11 mouse cellular contexts compared by ENCODE assay signal in genomic region chr6:57431196-57431595, GRCm38 (mm10). TPM values are rescaled to one million over a fixed set of nuclear protein-coding genes. Genes with fewer than 3 reads are reported as not detected.
DNase-seq lines count a peak whose midpoint lies in the region; ATAC-seq and TF ChIP-seq lines count a peak whose summit lies in the region.
"Had no signal": no experiment of that assay in that cellular context is flagged by ENCODE, and none has a peak within 500 bp of the region (broad histone marks: within the 10 kb centered on the region; RNA-seq: fewer than 3 reads in every experiment).

No protein-coding gene starts in this region.

- TF ChIP-seq EP300 in heart, postnatal 0 days (IDR thresholded peaks at IDR 0.05; ENCODE audit: low read depth) = no peak
- no peak for TF ChIP-seq EP300 in MEL (IDR thresholded peaks at IDR 0.05; ENCODE audit: low read depth in 1 of 2, low read length in 2 of 2)

- WGBS in heart, postnatal 0 days = 54% methylated on average over 1 of the region's 1 CpGs
- WGBS in heart, embryonic 12.5 days = 66% methylated on average over 1 of the region's 1 CpGs
- 50% methylated on average over 1 of the region's 1 CpGs for WGBS in liver, adult 2 months

- H3K36me3 ChIP-seq in heart, postnatal 0 days (replicated peaks; ENCODE audit: control insufficient read depth, insufficient read depth, low read length) = no peaks in the 10 kb centered on the region
- no peaks in the 10 kb centered on the region for H3K36me3 ChIP-seq in heart, embryonic 12.5 days
- no peaks in the 10 kb centered on the region for H3K36me3 ChIP-seq in liver, adult 2 months (ENCODE audit: control insufficient read depth, insufficient read depth, low read length)
- no peaks in the 10 kb centered on the region for H3K36me3 ChIP-seq in MEL (ENCODE audit: control insufficient read depth in 1 of 2, insufficient read depth in 2 of 2, low read length in 2 of 2)
- H3K36me3 ChIP-seq: forebrain, embryonic 10.5 days had no signal

- no peaks in the 10 kb centered on the region for H3K9me3 ChIP-seq in heart, postnatal 0 days (replicated peaks; ENCODE audit: control insufficient read depth, low read length)
- no peaks in the 10 kb centered on the region for H3K9me3 ChIP-seq in heart, embryonic 12.5 days (replicated peaks)
- no peaks in the 10 kb centered on the region for H3K9me3 ChIP-seq in MEL (replicated peaks; ENCODE audit: insufficient read depth, low read length)
- H3K9me3 ChIP-seq: forebrain, embryonic 10.5 days had no signal

- H3K4me3 ChIP-seq in heart, postnatal 0 days (ENCODE audit: low read depth, low read length) = no peak overlapping the region
- no peak overlapping the region for H3K4me3 ChIP-seq in heart, embryonic 12.5 days
- no peak overlapping the region for H3K4me3 ChIP-seq in liver, adult 2 months (ENCODE audit: insufficient read depth, low read depth, low read length)
- H3K4me3 ChIP-seq in MEL (ENCODE audit: control insufficient read depth in 1 of 2, insufficient read depth in 1 of 2, low read depth in 2 of 2, low read length in 2 of 2) = no peak overlapping the region
- H3K4me3 ChIP-seq: forebrain, embryonic 10.5 days had no signal

- peak; percentile 65 for TF ChIP-seq RAD21 in MEL (IDR thresholded peaks at IDR 0.05; ENCODE audit: low read depth, low read length)

- no peak overlapping the region for H3K4me2 ChIP-seq in heart, postnatal 0 days (ENCODE audit: low read depth, low read length)
- H3K4me2 ChIP-seq in heart, embryonic 12.5 days = no peak overlapping the region

- TF ChIP-seq CTCF in heart, postnatal 0 days (IDR thresholded peaks at IDR 0.05; ENCODE audit: low read depth) = peak; percentile 46
- no peak for TF ChIP-seq CTCF in liver, adult 2 months (IDR thresholded peaks at IDR 0.05; ENCODE audit: low read depth, low read length)
- peak in 1 of 3 experiments; percentile 50; a peak in 2 of 6 replicates for TF ChIP-seq CTCF in MEL (IDR thresholded peaks at IDR 0.05 in 2 of 3, conservative IDR thresholded peaks at IDR 0.05 in 1 of 3; ENCODE audit: control insufficient read depth in 1 of 3, insufficient read depth in 1 of 3, low read depth in 2 of 3, low read length in 3 of 3, poor library complexity in 1 of 3, severe bottlenecking in 1 of 3)

- H3K27me3 ChIP-seq in heart, postnatal 0 days (ENCODE audit: control insufficient read depth, insufficient read depth, low read length) = no peaks in the 10 kb centered on the region
- H3K27me3 ChIP-seq in heart, embryonic 12.5 days (replicated peaks) = no peaks in the 10 kb centered on the region
- H3K27me3 ChIP-seq in liver, adult 2 months (ENCODE audit: control insufficient read depth, insufficient read depth, low read length) = no peaks in the 10 kb centered on the region
- H3K27me3 ChIP-seq in MEL (ENCODE audit: control insufficient read depth in 1 of 2, insufficient read depth in 2 of 2, low read length in 2 of 2) = no peaks in the 10 kb centered on the region

- H3K4me1 ChIP-seq in heart, postnatal 0 days (ENCODE audit: control insufficient read depth, insufficient read depth) = no peaks in the 10 kb centered on the region
- no peaks in the 10 kb centered on the region for H3K4me1 ChIP-seq in heart, embryonic 12.5 days (replicated peaks)
- no peaks in the 10 kb centered on the region for H3K4me1 ChIP-seq in liver, adult 2 months (ENCODE audit: control insufficient read depth, insufficient read depth, low read length)
- no peaks in the 10 kb centered on the region for H3K4me1 ChIP-seq in MEL (ENCODE audit: control insufficient read depth in 1 of 2, insufficient read depth in 2 of 2, low read length in 2 of 2)
- H3K4me1 ChIP-seq: forebrain, embryonic 10.5 days had no signal

- no peak for TF ChIP-seq POLR2A in liver, adult 2 months (IDR thresholded peaks at IDR 0.05; ENCODE audit: extremely low read depth, insufficient read depth, low read length)
- TF ChIP-seq POLR2A in MEL (IDR thresholded peaks at IDR 0.05; ENCODE audit: control insufficient read depth in 1 of 2, insufficient read depth in 1 of 2, low read depth in 1 of 2, low read length in 2 of 2, poor library complexity in 1 of 2) = no peak

- DNase-seq in heart, postnatal 0 days (ENCODE audit: low spot score) = no peak
- peak; percentile 29 for DNase-seq in liver, adult 2 months (ENCODE audit: extremely low read depth, low read depth, low spot score)
- DNase-seq in liver = no peak
- DNase-seq in MEL (ENCODE audit: low read depth, low spot score) = peak; percentile 22
- no peak for DNase-seq in ovary, postnatal 36 days (ENCODE audit: low spot score)
- DNase-seq: cerebellum, adult 11 months had no signal

- no peak overlapping the region for H3K9ac ChIP-seq in heart, postnatal 0 days (replicated peaks; ENCODE audit: low read depth, low read length)
- no peak overlapping the region for H3K9ac ChIP-seq in heart, embryonic 12.5 days
- no peak overlapping the region for H3K9ac ChIP-seq in liver, adult 2 months (ENCODE audit: low read depth, low read length)
- H3K9ac ChIP-seq in MEL (ENCODE audit: control insufficient read depth, low read depth, low read length, poor library complexity, severe bottlenecking) = no peak overlapping the region

- H3K79me2 ChIP-seq in liver, adult 2 months (ENCODE audit: control insufficient read depth, insufficient read depth, low read length) = no peaks in the 10 kb centered on the region
- H3K79me2 ChIP-seq in MEL (ENCODE audit: control insufficient read depth, insufficient read depth, low read length, poor library complexity) = no peaks in the 10 kb centered on the region

- H3K27ac ChIP-seq in heart, postnatal 0 days (ENCODE audit: low read depth) = no peak overlapping the region
- no peak overlapping the region for H3K27ac ChIP-seq in heart, embryonic 12.5 days (ENCODE audit: poor library complexity, severe bottlenecking)
- no peak overlapping the region for H3K27ac ChIP-seq in liver, adult 2 months (replicated peaks; ENCODE audit: insufficient read depth, low read depth, low read length)
- no peak overlapping the region for H3K27ac ChIP-seq in MEL (ENCODE audit: control insufficient read depth, low read depth, low read length)
- H3K27ac ChIP-seq: forebrain, embryonic 10.5 days had no signal

- ATAC-seq in heart, postnatal 0 days (ENCODE audit: insufficient read depth, low read depth) = no peak
- ATAC-seq in heart, embryonic 12.5 days (ENCODE audit: insufficient number of reproducible peaks, low FRiP score) = no peak
- peak; percentile 48; the same call in 1 of the 2 replicates for ATAC-seq in megakaryocyte progenitor cell, adult 5-6 weeks (replicated peaks; ENCODE audit: poor library complexity)

TF ChIP-seq in MEL, 35 proteins besides CTCF, POLR2A, EP300 and RAD21:
- TF ChIP-seq CHD1 (IDR thresholded peaks at IDR 0.05; ENCODE audit: low read depth, low read length) (no peak), ZC3H11A (IDR thresholded peaks at IDR 0.05; ENCODE audit: low read depth, low read length) (peak; percentile 47), SMC3 (IDR thresholded peaks at IDR 0.05; ENCODE audit: low read depth, low read length) (peak; percentile 56)

RNA-seq across cellular contexts. Expression of gene Vmn1r20, which starts 2.5 kb away (rescaled TPM):
- total RNA-seq in heart, postnatal 0 days (2014; rRNA removed; ENCODE audit: low replicate concordance) = not detected in 2 replicates
- not detected in 2 replicates for polyA plus RNA-seq in heart, postnatal 0 days (2015; fragmentation: Nextera tagmentation; extraction: Ambion mirVana)
- not detected in 2 replicates for polyA plus RNA-seq in heart, embryonic 12.5 days (2016; fragmentation: Nextera tagmentation; extraction: Ambion mirVana)
- total RNA-seq in liver, adult 2 months (2014; rRNA removed) = not detected in 2 replicates
- not detected in 2 replicates for polyA plus RNA-seq in liver, adult 2 months (2012; rRNA removed)
- not detected in 2 replicates for total RNA-seq in MEL (2012; rRNA removed)
- not detected for polyA plus RNA-seq in MEL (2012; ENCODE audit: insufficient read depth in 1 of 2, insufficient read length in 2 of 2, low read depth in 1 of 2, low replicate concordance in 2 of 2, missing spikeins in 1 of 2)
- not detected in 2 replicates for total RNA-seq in megakaryocyte progenitor cell, adult 5-6 weeks (2015)
- not detected in 2 replicates for total RNA-seq in megakaryocyte progenitor cell, adult 5-6 weeks (2017)
- total RNA-seq: heart, postnatal 14 days; layer of hippocampus, postnatal 14 days had no signal
- polyA plus RNA-seq: forebrain, embryonic 10.5 days had no signal

RNA-seq across cellular contexts. Expression of gene Vmn1r19, which starts 27.6 kb away (rescaled TPM):
- total RNA-seq in heart, postnatal 0 days (2014; rRNA removed; ENCODE audit: low replicate concordance) = not detected in 2 replicates
- polyA plus RNA-seq in heart, postnatal 0 days (2015; fragmentation: Nextera tagmentation; extraction: Ambion mirVana) = not detected in 2 replicates
- not detected in 2 replicates for polyA plus RNA-seq in heart, embryonic 12.5 days (2016; fragmentation: Nextera tagmentation; extraction: Ambion mirVana)
- total RNA-seq in liver, adult 2 months (2014; rRNA removed) = not detected in 2 replicates
- polyA plus RNA-seq in liver, adult 2 months (2012; rRNA removed) = not detected in 2 replicates
- not detected in 2 replicates for total RNA-seq in MEL (2012; rRNA removed)
- not detected for polyA plus RNA-seq in MEL (2012; ENCODE audit: insufficient read depth in 1 of 2, insufficient read length in 2 of 2, low read depth in 1 of 2, low replicate concordance in 2 of 2, missing spikeins in 1 of 2)
- total RNA-seq in megakaryocyte progenitor cell, adult 5-6 weeks (2015) = not detected in 2 replicates
- total RNA-seq in megakaryocyte progenitor cell, adult 5-6 weeks (2017) = not detected in 2 replicates
- total RNA-seq: heart, postnatal 14 days; layer of hippocampus, postnatal 14 days had no signal
- polyA plus RNA-seq: forebrain, embryonic 10.5 days had no signal

RNA-seq across cellular contexts. Expression of gene Vmn1r18, which starts 35.6 kb away (rescaled TPM):
- total RNA-seq in heart, postnatal 0 days (2014; rRNA removed; ENCODE audit: low replicate concordance) = not detected in 2 replicates
- polyA plus RNA-seq in heart, postnatal 0 days (2015; fragmentation: Nextera tagmentation; extraction: Ambion mirVana) = not detected in 2 replicates
- not detected in 2 replicates for polyA plus RNA-seq in heart, embryonic 12.5 days (2016; fragmentation: Nextera tagmentation; extraction: Ambion mirVana)
- total RNA-seq in liver, adult 2 months (2014; rRNA removed) = not detected in 2 replicates
- polyA plus RNA-seq in liver, adult 2 months (2012; rRNA removed) = not detected in 2 replicates
- total RNA-seq in MEL (2012; rRNA removed) = not detected in 2 replicates
- polyA plus RNA-seq in MEL (2012; ENCODE audit: insufficient read depth in 1 of 2, insufficient read length in 2 of 2, low read depth in 1 of 2, low replicate concordance in 2 of 2, missing spikeins in 1 of 2) = under 1 TPM in 1 of 2 experiments, not detected in 1; under 0.01 TPM
- not detected in 2 replicates for total RNA-seq in megakaryocyte progenitor cell, adult 5-6 weeks (2015)
- not detected in 2 replicates for total RNA-seq in megakaryocyte progenitor cell, adult 5-6 weeks (2017)
- total RNA-seq: heart, postnatal 14 days had no signal
- polyA plus RNA-seq: forebrain, embryonic 10.5 days had no signal

Comparison
In these comparisons a context has a peak if more than half of its experiments do, and no peak if none do; other contexts are left out.
1. DNase-seq: peak in liver, adult 2 months (single experiment) and MEL (single experiment); none in heart, postnatal 0 days (single experiment), liver (single experiment) and ovary, postnatal 36 days (single experiment).